Mouse (Mus musculus) kidney, adult 8-10 months (tissue): ENCODE measurements around the gene Olfr141.

Source experiments
- DNase-seq, 2 experiments: peaks; one replicate each; pipeline ENCODE4 v3.0.0; 2022

Olfr141 gene

GRCm38 (mm10) chr2:86809918-86810317 lies at the start of gene Olfr141:
TSS of gene Olfr141 (minus strand) at chr2:86810018.
- DNase-seq, result no peak

GRCm38 (mm10) chr2:86851596-86851995 lies 41.8 kb upstream of the Olfr141 start, which contains the start of gene Olfr1095:
TSS of gene Olfr1095 (minus strand) at chr2:86851696.
- no peak for DNase-seq

GRCm38 (mm10) chr2:86824363-86824762 lies 14.5 kb upstream of the Olfr141 start, which contains the start of gene Olfr1094:
TSS of gene Olfr1094 (plus strand) at chr2:86824663.
- DNase-seq, result no peak

GRCm38 (mm10) chr2:86782179-86782578 lies 27.6 kb downstream of the Olfr141 start, which contains the start of gene Olfr1093:
TSS of gene Olfr1093 (plus strand) at chr2:86782479.
- DNase-seq, result no peak

GRCm38 (mm10) chr2:86761050-86761449 lies 48.8 kb downstream of the Olfr141 start:
- no peak for DNase-seq

GRCm38 (mm10) chr2:86758893-86759292 lies 50.9 kb downstream of the Olfr141 start, which contains the start of gene Olfr1090:
TSS of gene Olfr1090 (minus strand) at chr2:86758993.
- DNase-seq, result no peak
